15 mouse cellular contexts compared by ENCODE assay signal in the genomic region with DNA sequence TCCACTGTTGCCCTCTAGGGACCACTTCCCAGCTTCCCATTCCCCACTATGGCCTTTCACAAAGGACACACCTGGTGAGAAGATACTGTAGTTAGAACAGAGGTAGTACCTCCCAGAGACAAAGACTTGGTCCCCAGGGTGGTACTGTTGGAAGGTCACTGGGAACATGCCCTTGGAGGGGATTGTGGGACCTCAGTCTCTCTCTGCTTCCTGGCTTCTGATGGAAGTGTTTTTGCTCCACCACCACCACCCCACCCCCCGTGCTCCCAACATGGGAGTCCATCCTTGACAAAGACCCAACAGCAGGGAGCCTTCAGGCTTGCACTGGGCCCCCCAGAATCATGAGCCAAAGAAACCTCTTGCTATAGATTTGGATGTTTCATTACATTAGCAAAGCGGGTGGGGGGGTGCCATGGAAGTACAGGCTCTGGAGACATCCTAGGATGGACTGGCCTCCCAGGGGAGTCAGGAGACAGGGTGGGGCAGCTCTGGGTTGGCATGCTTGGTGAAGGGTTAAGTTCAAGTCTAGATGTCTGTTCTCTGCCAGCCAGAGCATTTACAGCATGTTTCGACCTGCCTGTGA. TPM values are rescaled to one million over a fixed set of nuclear protein-coding genes. Genes with fewer than 3 reads are reported as not detected.
A peak's percentile ranks its signal among the peaks of the same experiment; 100 is the strongest.
DNase-seq lines count a peak whose midpoint lies in the region; ATAC-seq and TF ChIP-seq lines count a peak whose summit lies in the region.
"Had no signal": no experiment of that assay in that cellular context is flagged by ENCODE, and none has a peak within 500 bp of the region (broad histone marks: within the 10 kb centered on the region; RNA-seq: fewer than 3 reads in every experiment).

No protein-coding gene starts in this region.

- WGBS in heart, embryonic 11.5 days (ENCODE audit: insufficient replicate concordance) = 91% methylated on average over 3 of the region's 3 CpGs
- WGBS in liver, embryonic 13.5 days (ENCODE audit: insufficient replicate concordance) = 71% methylated on average over 3 of the region's 3 CpGs
- WGBS in liver, postnatal 0 days (ENCODE audit: insufficient replicate concordance) = 82% methylated on average over 3 of the region's 3 CpGs
- 82% methylated on average over 3 of the region's 3 CpGs for WGBS in embryonic facial prominence, embryonic 15.5 days

- ATAC-seq in heart, embryonic 11.5 days (replicated peaks; ENCODE audit: insufficient number of reproducible peaks, low FRiP score, low TSS enrichment) = no peak
- no peak for ATAC-seq in liver, embryonic 13.5 days (ENCODE audit: low read depth)
- no peak for ATAC-seq in liver, postnatal 0 days
- ATAC-seq in embryonic facial prominence, embryonic 15.5 days (ENCODE audit: insufficient number of reproducible peaks, low FRiP score, low TSS enrichment, low read depth) = no peak
- ATAC-seq: intestine, postnatal 0 days; Patski had no signal

- H3K9me3 ChIP-seq in heart, embryonic 11.5 days (replicated peaks; ENCODE audit: control insufficient read depth, low read length) = no peaks in the 10 kb centered on the region
- no peaks in the 10 kb centered on the region for H3K9me3 ChIP-seq in liver, embryonic 13.5 days (replicated peaks)
- no peaks in the 10 kb centered on the region for H3K9me3 ChIP-seq in liver, postnatal 0 days (ENCODE audit: low read length)
- H3K9me3 ChIP-seq in embryonic facial prominence, embryonic 15.5 days (replicated peaks) = no peaks in the 10 kb centered on the region
- H3K9me3 ChIP-seq: forebrain, embryonic 10.5 days; stomach, embryonic 15.5 days had no signal

- no peak overlapping the region for H3K9ac ChIP-seq in heart, embryonic 11.5 days (ENCODE audit: low read depth, low read length)
- no peak overlapping the region for H3K9ac ChIP-seq in liver, embryonic 13.5 days
- H3K9ac ChIP-seq in liver, postnatal 0 days (replicated peaks) = no peak overlapping the region
- H3K9ac ChIP-seq in embryonic facial prominence, embryonic 15.5 days = no peak overlapping the region
- H3K9ac ChIP-seq: stomach, embryonic 15.5 days had no signal

- H3K4me2 ChIP-seq in heart, embryonic 11.5 days = no peak overlapping the region
- H3K4me2 ChIP-seq in liver, embryonic 13.5 days = no peak overlapping the region
- H3K4me2 ChIP-seq in liver, postnatal 0 days (ENCODE audit: low read depth, low read length) = no peak overlapping the region
- H3K4me2 ChIP-seq in embryonic facial prominence, embryonic 15.5 days (replicated peaks) = no peak overlapping the region
- H3K4me2 ChIP-seq: stomach, embryonic 15.5 days had no signal

- H3K27me3 ChIP-seq in heart, embryonic 11.5 days (ENCODE audit: control insufficient read depth, insufficient read depth, low read length) = no peaks in the 10 kb centered on the region
- H3K27me3 ChIP-seq in liver, embryonic 13.5 days = no peaks in the 10 kb centered on the region
- H3K27me3 ChIP-seq in liver, postnatal 0 days (ENCODE audit: insufficient read depth, low read length) = no peaks in the 10 kb centered on the region
- H3K27me3 ChIP-seq in embryonic facial prominence, embryonic 15.5 days = no peaks in the 10 kb centered on the region
- H3K27me3 ChIP-seq: Patski; stomach, embryonic 15.5 days had no signal

- H3K27ac ChIP-seq in heart, embryonic 11.5 days (ENCODE audit: low read depth, low read length) = peak overlapping the region; percentile 1; the same call in 1 of the 2 replicates
- peak overlapping the region; percentile 13 for H3K27ac ChIP-seq in liver, embryonic 13.5 days
- H3K27ac ChIP-seq in liver, postnatal 0 days (ENCODE audit: low read depth) = no peak overlapping the region
- H3K27ac ChIP-seq in embryonic facial prominence, embryonic 15.5 days (replicated peaks) = peak overlapping the region; percentile 82
- H3K27ac ChIP-seq: forebrain, embryonic 10.5 days had no signal

- TF ChIP-seq EP300 in liver, postnatal 0 days (IDR thresholded peaks at IDR 0.05; ENCODE audit: low read depth) = no peak

- no peak for TF ChIP-seq CTCF in liver, postnatal 0 days (IDR thresholded peaks at IDR 0.05; ENCODE audit: low read depth)

- no peak overlapping the region for H3K4me3 ChIP-seq in heart, embryonic 11.5 days (ENCODE audit: low read depth, low read length)
- H3K4me3 ChIP-seq in liver, embryonic 13.5 days (replicated peaks) = no peak overlapping the region
- no peak overlapping the region for H3K4me3 ChIP-seq in liver, postnatal 0 days (ENCODE audit: low read depth, low read length)
- no peak overlapping the region for H3K4me3 ChIP-seq in embryonic facial prominence, embryonic 15.5 days (replicated peaks)
- H3K4me3 ChIP-seq: forebrain, embryonic 10.5 days; stomach, embryonic 15.5 days had no signal

- H3K4me1 ChIP-seq in heart, embryonic 11.5 days (ENCODE audit: control insufficient read depth, insufficient read depth, low read length) = peaks cover 61% of the 10 kb centered on the region
- no peaks in the 10 kb centered on the region; the same call in 1 of the 2 replicates for H3K4me1 ChIP-seq in liver, embryonic 13.5 days (replicated peaks)
- H3K4me1 ChIP-seq in liver, postnatal 0 days (ENCODE audit: insufficient read depth) = no peaks in the 10 kb centered on the region
- peaks cover 83% of the 10 kb centered on the region for H3K4me1 ChIP-seq in embryonic facial prominence, embryonic 15.5 days

- DNase-seq in heart, postnatal 4 days = no peak
- no peak for DNase-seq in liver, embryonic 13.5 days
- DNase-seq in liver, postnatal 0 days = no peak
- peak; percentile 30 for DNase-seq in cerebellum, adult 8-10 months
- DNase-seq in layer of hippocampus, postnatal 10 days (ENCODE audit: low spot score in 2 of 2) = no peak
- DNase-seq in c-Kit-positive CD71-positive TER-119-positive erythroid progenitor cells, embryonic 14.5 days (ENCODE audit: low spot score) = no peak
- DNase-seq: B cell, adult 2 months; gastrocnemius, postnatal 25 days; kidney, postnatal 36 days had no signal

- H3K36me3 ChIP-seq in heart, embryonic 11.5 days (ENCODE audit: control insufficient read depth, insufficient read depth, low read length) = no peaks in the 10 kb centered on the region
- peaks cover 34% of the 10 kb centered on the region for H3K36me3 ChIP-seq in liver, embryonic 13.5 days
- H3K36me3 ChIP-seq in liver, postnatal 0 days (replicated peaks; ENCODE audit: insufficient read depth, low read length) = peaks cover 5% of the 10 kb centered on the region
- no peaks in the 10 kb centered on the region for H3K36me3 ChIP-seq in embryonic facial prominence, embryonic 15.5 days
- H3K36me3 ChIP-seq: stomach, embryonic 15.5 days had no signal

RNA-seq across cellular contexts. Expression of gene Mtss1l, which starts 14.9 kb away (rescaled TPM):
- 9.2 and 9.5 TPM in 2 replicates for polyA plus RNA-seq in heart, embryonic 11.5 days (2014; fragmentation: Nextera tagmentation; extraction: Ambion mirVana)
- total RNA-seq in heart, postnatal 4 days (2021) = 10 to 100 TPM; 50.6 to 61.0 TPM
- polyA plus RNA-seq in liver, embryonic 13.5 days (2015; fragmentation: Nextera tagmentation; extraction: Ambion mirVana) = 0.75 and 0.89 TPM in 2 replicates
- polyA plus RNA-seq in liver, postnatal 0 days (2015; fragmentation: Nextera tagmentation; extraction: Ambion mirVana) = 0.95 and 1.2 TPM in 2 replicates
- 13.8 and 15.8 TPM in 2 replicates for polyA plus RNA-seq in embryonic facial prominence, embryonic 15.5 days (2015; fragmentation: Nextera tagmentation; extraction: Ambion mirVana)
- total RNA-seq in layer of hippocampus, postnatal 10 days (2021) = 100 to 1,000 TPM; 254 to 265 TPM
